Mouse (Mus musculus) 3134 (cell line): Measurements from ENCODE around the gene Dnm3.

Experiments
- DNase-seq: peaks from one replicate; pipeline ENCODE4 v3.0.0-alpha.2; 2011; ENCODE audit warnings: low spot score; ENCODE audit not compliant: insufficient read length; ENCODE audit errors: extremely low read depth

Dnm3 gene

GRCm38 (mm10) chr1:162004821-162005770, 472.7 kb downstream of the Dnm3 start:
- DNase-seq = no peak

- no peak for DNase-seq
Measured at GRCm38 (mm10) chr1:162004518-162004780, 473.4 kb downstream of the Dnm3 start.

DNA sequence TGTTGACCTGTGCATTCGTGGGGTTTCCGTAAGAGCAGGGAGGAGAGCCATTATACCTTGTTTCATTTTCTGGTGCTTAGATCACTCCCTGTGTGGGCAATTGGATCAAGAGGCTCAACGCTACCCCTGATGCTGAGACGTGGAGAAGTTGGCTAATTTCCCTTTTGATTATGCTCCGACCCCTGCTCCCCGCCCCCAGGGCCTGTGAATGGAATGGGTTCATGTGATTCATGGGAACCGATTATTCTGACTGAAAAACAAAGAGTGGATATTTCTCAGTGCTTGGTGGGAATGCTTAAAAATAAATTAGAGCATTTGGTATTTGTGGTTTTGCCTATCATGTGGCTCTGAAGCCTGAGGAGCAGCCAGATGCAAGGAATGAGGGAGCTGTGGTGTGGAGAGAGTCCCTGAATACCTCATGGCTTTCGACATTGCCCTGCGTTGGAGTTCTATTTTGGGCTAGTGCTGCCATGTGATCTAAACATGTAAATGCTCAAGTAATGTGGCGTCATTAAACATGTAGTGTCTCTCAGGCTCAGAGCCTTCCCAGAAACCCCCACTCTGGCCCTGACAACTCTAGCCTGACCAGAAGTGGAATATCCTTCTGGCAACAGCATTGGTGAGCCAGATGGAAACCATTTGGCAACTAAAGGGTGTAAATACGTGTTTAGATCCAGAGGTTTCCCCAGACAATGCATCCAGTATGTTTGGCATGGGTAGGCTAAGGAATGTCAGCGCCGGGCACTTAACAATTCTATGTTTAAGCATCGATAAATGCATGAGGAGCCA, 473.9 kb downstream of the Dnm3 start:
- DNase-seq = no peak

DNA sequence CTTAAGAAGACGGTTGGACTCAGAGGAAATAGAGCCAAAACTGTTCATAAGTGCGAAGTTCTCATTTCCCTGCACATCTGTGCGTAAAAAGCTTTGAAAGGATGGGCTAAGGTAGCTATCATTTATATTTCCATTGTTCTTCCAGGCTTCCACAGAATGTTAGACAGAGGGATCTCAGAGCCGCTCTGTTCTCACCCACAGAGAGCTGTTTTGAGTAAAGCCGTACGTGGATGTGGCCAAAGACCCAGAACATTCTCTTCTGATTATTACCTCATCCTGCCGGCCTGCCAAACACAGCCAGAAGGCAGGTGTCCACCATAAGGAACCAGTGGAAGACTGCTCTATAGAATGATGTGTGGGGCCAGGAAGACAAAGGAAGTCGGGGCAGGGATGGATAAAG, 476.5 kb downstream of the Dnm3 start:
- no peak for DNase-seq

DNA sequence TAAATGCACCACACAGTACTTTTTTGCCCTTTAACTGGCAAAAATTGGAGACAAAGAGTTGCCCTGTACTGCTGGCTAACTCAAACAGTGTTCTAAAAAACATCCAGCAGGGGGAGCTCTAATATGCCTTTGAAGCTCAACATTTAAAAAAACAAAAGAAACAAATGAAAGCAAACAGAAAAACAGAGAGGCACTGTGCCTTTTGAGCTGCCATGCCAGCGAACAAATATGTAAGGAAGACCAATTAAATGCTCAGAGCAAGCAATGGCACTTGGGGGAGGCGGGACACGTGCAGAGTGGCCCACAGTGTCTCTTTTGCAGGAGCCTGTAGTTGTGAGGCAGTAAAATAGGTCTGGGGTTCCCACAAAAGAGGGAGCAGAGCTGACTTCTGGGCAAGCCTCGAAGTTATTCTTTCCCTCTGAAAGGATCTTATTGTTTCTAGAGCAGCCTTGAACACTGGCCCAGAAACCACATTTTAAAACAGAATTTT, 477.9 kb downstream of the Dnm3 start:
- DNase-seq = peak; percentile 37

DNA sequence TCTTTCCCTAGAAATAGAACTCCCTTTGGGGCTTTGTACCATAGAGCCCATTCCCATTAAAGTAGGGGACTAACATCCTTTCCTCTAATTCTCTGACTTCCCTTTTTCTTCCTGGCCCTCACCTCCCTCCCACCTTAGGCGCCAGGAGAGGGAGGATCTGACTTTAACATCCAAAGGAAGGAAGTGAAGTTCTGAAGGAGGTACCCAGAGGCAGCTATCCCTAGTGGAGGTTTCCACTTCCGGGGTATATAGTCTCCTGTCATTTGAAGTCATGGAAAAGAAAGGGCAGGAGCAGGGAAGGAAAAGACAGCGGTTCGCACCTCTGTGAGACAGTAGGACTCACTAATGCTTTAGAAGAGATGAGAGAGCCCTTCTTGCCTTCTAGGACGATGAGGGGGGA, 478.5 kb downstream of the Dnm3 start:
- DNase-seq = no peak

DNA sequence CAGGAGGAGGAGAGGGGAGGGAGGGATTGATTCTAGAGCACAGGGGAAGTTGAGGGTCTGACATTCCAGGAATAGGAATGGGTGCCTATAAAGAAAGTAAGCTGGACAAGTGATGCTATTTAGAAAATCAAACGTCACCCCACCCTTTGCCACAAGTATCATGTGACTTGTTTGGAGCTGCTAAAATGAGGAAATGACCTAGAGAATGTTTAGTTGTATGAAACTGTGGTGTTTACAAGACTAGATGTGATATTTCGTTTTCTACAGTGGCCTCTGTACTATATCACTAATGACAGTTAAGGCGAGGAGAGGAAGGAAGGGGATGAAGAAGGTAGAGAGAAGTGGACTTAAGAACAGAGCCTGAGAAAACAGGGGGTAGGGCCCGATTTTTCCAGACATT, 479.1 kb downstream of the Dnm3 start:
- DNase-seq = no peak

DNA sequence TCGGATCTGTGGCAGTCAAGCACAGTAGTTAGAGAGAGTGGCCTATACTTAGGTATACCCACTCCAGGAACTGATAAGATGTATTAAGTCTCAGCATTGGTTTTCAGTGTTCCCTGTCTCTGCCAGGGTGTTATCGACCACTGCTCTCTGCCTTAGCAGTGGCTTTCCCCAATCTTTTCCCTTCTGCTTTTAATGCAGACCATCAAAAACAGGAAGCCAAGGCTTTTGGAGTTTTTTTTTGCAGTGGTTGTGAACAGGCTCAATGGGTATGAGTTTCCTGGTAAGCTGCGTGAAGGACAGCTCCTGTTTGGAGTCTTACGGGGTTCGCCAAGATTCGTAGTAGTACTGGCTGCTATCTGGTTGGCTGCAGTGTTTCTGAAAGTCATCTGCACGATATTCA, 485.4 kb downstream of the Dnm3 start:
- DNase-seq = no peak

GRCm38 (mm10) chr1:161991846-161992245, 486.0 kb downstream of the Dnm3 start:
- no peak for DNase-seq

DNA sequence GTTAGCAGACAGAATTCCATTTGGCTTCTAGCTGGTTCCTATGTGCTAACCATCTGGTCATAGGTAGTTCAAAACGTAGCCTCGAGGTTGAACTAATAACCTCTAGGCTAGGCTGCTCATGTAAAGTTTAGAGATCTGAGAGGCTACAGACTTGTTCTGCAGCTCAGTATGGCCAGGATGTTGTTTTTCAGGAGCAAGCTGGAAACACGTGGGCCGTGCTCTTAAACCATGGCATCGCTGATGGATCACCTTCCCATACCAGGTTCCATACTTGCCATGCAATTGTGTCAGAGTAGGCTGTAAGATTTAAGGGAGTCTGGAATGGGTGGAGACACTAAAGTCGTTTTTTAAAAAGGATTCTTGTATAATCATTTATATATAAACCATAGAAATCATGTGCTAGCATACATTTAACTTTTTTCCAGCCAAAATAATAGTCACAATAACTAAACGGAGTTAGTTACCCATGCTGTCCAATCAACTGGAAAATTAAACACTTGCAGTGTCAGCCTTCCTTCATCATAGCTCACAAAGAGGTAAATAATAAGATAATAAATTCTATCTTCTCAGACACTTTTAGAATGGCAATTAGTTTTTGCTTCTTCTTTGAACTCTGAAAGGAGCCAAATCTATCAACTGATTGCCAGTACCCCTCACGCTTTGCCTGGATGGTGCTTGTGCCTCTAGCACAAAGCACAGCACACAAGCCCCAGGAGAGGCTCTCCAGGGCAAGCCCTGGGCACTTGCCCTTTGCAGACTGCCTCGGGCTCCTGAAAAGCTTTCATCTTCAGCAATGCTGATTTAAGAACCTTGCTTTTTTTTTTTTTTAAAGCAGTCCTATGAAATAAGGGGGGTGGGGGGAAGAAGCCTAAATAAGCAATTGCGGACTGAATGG, 486.9 kb downstream of the Dnm3 start:
- no peak for DNase-seq

- DNase-seq = no peak
Measured at GRCm38 (mm10) chr1:161983979-161984566, 493.8 kb downstream of the Dnm3 start.

DNA sequence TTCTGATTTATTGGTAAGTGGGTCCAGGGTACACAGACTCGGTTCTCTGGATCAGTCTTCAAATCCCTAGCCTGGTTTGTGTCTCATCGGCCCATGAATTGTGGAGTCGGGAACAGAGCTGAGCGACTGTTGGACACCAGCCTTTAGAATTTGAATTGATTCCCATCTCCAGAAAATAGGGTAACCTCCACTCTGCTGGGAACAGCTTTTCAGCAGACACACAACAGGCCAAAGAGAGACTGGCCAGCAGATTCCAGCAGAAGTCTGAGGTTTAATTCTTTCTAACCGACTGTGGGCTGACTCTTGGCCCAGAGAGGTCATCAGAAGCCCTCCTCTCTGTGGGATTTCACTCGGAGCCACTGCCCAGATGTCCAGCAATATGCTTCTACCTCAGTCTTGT, 494.4 kb downstream of the Dnm3 start:
- DNase-seq = no peak

DNA sequence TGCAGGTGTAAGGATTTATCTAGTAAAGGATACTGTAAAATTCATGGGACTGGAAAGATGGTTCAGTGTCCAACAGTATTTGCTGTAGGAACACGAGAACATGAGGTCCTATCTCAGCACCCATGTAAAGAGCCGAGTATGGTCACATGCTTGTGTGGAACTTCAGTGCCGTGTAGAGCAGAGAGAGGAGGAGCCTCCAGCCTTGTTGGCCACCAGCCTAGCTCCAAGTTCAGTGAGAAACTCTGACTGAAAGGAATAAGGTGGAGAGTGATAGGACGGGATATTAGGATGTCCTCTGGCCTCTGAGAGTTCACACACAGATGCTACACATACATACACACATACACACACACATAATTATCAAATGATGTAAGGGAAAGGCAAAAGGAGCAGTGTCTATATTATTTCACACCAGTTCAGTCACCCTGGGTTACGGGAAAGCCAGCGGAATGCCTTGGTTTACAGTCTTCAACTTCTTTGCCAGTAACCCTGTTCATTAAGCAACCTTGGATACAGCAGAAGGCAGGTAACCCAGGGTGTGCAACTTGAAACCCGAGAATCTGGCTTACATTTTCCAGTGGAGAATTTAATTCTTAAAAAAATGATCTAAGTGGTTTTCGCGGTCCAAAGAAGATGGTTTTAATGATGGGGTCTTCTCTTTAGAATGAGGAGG, 497.1 kb downstream of the Dnm3 start:
- DNase-seq = no peak

DNA sequence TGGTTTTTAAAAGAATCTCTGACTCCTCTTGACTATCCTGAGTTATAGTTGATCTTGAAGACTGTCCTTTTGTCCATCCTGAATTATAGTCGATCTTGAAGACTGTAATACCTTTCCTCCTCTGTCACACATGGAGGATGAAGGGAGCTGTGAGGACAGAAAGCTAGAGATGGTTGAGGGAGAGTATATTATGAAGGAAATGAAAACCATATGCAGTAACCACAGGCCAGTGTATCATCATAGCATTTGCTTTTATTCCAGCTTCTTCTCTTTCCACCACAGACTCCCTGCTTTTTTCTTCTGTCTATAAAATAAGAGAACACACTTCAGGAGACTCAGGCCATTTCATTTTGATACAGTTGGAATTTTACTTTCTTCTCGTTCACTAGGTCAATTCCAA, 497.8 kb downstream of the Dnm3 start:
- DNase-seq = no peak

- no peak for DNase-seq
Measured at GRCm38 (mm10) chr1:161979536-161979935, 498.3 kb downstream of the Dnm3 start, which contains the start of gene 4930558K02Rik. TSS of gene 4930558K02Rik (minus strand) at chr1:161979636.

GRCm38 (mm10) chr1:161978173-161978700, 499.6 kb downstream of the Dnm3 start:
- no peak for DNase-seq

DNA sequence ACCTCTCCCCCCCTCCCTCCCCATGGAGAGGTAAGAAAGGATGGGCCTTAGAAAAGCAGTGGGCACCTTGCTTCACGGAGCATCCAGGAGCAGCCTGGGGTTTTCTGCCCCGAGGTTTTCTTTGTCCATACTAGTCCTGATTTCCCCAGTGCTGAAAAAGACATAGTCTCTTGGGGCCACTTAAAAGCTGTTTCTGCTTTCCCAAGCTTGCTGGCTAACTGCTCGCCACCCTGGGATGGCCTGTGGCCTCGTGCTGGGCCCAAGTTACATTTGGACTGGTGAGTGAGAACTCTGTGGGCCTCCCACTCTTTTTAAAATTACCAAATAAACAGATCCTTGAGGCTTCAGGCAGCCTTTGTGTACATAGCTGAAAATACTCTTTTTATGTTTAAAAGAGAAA, 500.5 kb downstream of the Dnm3 start:
- DNase-seq = no peak

DNA sequence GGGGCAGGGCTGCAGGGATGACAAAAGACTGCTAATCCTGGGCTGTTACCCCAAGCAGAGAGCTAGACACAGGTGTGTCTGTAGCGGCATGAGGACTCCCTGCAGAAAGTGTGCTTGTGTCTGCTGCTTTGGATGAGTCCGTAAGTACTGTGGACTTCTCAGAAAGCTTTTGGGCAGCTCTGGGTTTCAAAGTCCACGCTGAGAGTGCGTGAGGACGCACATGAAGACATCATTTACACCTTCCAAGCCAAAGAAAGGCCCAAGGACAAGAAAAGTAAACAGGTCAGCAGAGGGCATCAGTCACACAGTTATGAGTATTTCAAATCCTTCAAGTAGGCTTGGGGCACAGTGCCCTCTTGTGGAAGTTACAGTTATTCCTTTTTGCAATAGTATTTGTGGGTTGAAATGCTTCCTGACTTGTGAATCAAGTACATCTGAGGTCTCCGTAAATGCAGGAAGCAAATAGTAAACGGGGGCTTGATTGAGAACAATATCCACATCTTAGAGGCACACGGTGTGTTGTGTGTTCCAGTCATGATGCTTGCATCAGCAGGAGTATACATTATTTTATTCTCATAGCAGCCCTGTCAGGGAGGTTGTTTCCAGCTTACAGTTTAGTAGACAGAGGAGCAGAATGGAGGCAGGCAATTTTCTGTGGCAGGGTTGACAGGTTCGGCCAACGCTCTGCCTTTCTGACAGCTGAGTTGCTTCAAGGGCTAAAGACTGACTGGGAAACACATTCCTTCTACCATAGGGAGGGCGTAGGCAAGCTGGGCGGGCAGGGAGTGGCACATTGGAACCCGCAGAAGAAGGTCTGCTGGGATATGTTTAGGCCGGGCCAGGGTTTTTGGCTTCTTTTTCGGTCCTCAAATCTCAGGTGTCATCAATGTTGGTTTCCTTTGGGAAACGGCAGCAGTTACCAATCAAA, 501.3 kb downstream of the Dnm3 start:
- DNase-seq = peak; percentile 46

DNA sequence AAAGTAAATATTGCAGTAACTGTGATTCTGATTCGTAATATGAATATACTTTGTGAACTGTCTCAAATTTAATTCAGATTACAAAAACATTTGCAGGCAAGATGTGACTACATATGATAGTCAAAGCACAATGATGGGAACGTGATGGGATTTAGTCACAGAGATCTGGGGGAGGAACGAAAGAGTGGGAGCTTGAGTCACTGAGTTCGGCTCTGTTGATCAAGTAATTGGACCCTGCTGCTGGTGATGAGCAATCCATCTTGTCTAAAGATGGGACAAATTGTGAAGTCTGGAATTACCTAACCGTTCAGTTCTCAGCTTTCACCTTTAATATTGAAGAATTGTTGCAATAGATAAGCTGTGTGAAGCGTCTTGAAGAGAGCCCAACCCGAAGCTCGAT, 505.6 kb downstream of the Dnm3 start:
- DNase-seq = no peak
